Mouse (Mus musculus) kidney, adult 11 months (tissue): ENCODE results near the gene Pdcd1lg2.

Experiments
- DNase-seq: peaks from one replicate; pipeline ENCODE4 v3.0.0; 2022

Gene Pdcd1lg2

GRCm38 (mm10) chr19:29504131-29504530 lies 93.4 kb downstream of the Pdcd1lg2 start:
- DNase-seq: no peak

- DNase-seq: no peak
These were observed 94.9 kb downstream of the Pdcd1lg2 start for GRCm38 (mm10) chr19:29505617-29506016.

GRCm38 (mm10) chr19:29508208-29508607 lies 97.5 kb downstream of the Pdcd1lg2 start:
- no peak for DNase-seq

DNA sequence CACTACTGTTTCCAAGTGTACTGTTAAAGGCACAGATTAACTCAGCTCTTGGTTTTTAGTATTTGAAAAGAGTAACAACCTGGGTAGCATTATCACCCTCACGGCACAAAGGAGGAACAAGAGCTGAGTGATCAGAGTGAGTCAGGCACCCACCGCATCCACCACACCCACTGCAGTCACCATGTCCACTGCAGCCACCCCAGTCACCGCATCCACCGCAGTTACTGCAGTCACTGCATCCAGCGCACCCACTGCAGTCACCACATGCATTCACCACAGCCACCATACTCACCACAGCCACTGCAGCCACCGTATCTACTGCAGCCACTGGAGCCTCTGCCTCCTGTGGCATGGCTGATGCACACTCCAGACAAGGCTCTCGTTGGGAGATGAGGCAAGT lies 99.1 kb downstream of the Pdcd1lg2 start:
- no peak for DNase-seq

DNA sequence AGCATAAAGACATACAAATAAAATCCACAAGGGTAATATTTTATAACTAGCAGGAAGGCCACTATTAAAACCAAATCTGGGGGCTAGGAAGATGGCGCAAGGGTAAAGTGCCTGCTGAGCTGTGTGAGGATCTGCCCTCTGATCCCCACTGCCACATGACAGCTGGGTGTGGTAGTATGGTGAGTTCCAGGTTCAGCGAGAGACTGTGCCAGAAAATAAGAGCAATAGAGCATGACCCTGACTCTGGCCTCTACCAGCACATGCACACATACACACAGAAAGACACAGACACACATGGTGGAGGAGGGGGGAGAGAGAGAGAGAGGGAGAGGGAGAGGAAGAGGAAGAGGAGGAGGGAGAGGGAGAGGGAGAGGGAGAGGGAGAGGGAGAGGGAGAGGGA lies 101.1 kb downstream of the Pdcd1lg2 start:
- peak; percentile 67 for DNase-seq

DNA sequence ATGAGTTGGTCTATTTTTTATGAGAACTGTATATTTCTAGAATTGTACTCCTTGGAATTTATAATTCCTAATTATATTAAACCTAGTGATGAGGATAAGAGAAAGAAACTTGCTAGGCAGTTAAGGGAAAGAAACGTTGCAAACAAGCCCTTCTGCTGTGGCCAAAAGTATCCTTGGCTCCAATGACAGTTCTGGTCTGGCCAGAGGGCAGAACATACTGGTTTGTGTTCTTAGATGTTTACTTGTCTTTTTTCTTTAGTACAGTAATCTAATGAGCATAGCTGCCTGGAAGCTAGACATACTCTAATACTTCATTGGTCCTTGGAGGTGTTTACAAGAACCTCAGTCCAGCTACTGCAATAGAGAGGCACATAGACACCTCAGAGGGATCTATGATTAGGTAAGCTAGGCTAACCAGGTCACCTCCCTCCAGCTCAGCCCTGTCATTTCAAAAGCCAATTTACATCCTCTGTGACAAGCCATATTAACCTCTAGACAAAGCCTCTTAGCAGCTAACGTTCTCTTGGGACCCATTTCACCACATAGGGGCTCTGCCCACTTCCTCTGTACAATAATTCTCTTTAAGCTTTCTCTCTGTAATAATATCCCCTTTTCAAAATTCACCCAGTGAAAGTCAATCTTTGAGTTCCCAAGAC lies 102.5 kb downstream of the Pdcd1lg2 start:
- no peak for DNase-seq

GRCm38 (mm10) chr19:29514130-29514529 lies 103.4 kb downstream of the Pdcd1lg2 start:
- DNase-seq: no peak

DNA sequence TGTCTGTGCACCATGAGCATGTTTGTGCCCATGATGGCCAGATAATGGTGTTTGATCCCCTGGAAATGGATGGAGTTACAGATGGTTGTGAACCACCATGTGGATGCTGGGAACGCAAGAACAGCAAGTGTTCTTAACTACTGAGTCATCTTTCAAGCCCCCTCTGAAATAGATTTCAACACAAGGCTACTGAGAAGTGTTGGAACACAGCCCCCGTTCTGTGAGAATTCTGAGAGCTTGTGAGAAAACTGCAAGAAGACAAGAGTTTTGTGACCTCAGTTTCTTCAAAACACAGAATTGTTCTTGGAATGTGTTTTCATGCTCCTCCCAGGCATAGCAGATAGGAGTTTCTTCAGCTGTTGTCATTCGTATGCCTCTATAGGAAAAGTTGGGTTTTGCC lies 104.7 kb downstream of the Pdcd1lg2 start:
- no peak for DNase-seq

DNA sequence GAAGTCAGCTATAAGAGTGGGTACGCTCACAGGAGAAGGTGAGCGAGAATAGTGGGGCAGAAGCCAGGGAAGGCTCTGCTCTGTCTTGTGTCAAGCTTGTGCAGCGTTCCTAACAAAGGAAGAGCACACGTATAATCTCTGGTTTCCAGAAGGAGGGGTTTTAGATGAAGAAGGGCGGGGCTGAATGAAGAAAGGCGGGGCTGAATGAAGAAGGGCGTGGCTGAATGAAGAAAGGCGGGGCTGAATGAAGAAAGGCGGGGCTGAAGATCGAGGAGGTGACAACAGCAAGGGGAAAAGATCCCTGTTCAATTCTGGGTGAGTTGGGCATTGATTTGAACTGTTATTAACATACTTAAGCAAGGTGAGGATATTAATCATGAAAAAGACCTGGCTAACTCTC lies 105.3 kb downstream of the Pdcd1lg2 start:
- DNase-seq: no peak

GRCm38 (mm10) chr19:29518409-29518808 lies 107.7 kb downstream of the Pdcd1lg2 start:
- DNase-seq: no peak

- no peak for DNase-seq
These were observed 108.2 kb downstream of the Pdcd1lg2 start for GRCm38 (mm10) chr19:29518922-29519321.
